Mouse (Mus musculus) T-helper 17 cell (primary cell): ENCODE measurements around the gene Pcca.

Source experiments
- in situ Hi-C, 2 experiments: fragments of 300-600 bp; cut with MboI, MseI; formaldehyde crosslinking; loops; 1 replicate in 1 of 2; 2 replicates in 1 of 2; pipeline ENCODE4 v1.15.1; 2025; ENCODE audit warnings: high pct_unique_total_duplicates in 2 of 2

Pcca gene

GRCm38 (mm10) chr14:122833666-122834065 lies 299.5 kb downstream of the Pcca start:
- in situ Hi-C loops = no loop called here

GRCm38 (mm10) chr14:122834753-122835152 lies 300.6 kb downstream of the Pcca start:
- in situ Hi-C loops = no loop called here

GRCm38 (mm10) chr14:122835487-122836190 lies 301.5 kb downstream of the Pcca start:
- in situ Hi-C loops = no loop called here

GRCm38 (mm10) chr14:122836221-122836620 lies 302.1 kb downstream of the Pcca start:
- in situ Hi-C loops = no loop called here

GRCm38 (mm10) chr14:122837018-122837417 lies 302.9 kb downstream of the Pcca start:
- in situ Hi-C loops = no loop called here

GRCm38 (mm10) chr14:122852506-122853057 lies 318.5 kb downstream of the Pcca start:
- in situ Hi-C loops = no loop called here

- in situ Hi-C loops = loop anchor here in 1 of 2 experiments (10.0 kb wide), 1 partner anchor 655 kb away; no protein-coding TSS in a partner anchor
These were observed 325.7 kb downstream of the Pcca start for GRCm38 (mm10) chr14:122859792-122860191.

GRCm38 (mm10) chr14:122862623-122863022 lies 328.5 kb downstream of the Pcca start:
- in situ Hi-C loops = loop anchor here in 1 of 2 experiments (10.0 kb wide), 1 partner anchor 658 kb away; no protein-coding TSS in a partner anchor

GRCm38 (mm10) chr14:122865462-122866129 lies 331.5 kb downstream of the Pcca start:
- in situ Hi-C loops = loop anchor here in 1 of 2 experiments (10.0 kb wide), 1 partner anchor 661 kb away; no protein-coding TSS in a partner anchor

- in situ Hi-C loops = loop anchor here in 1 of 2 experiments (10.0 kb wide), 1 partner anchor 663 kb away; no protein-coding TSS in a partner anchor
These were observed 333.6 kb downstream of the Pcca start for GRCm38 (mm10) chr14:122867531-122868285.

GRCm38 (mm10) chr14:122869831-122870230 lies 335.7 kb downstream of the Pcca start:
- in situ Hi-C loops = loop anchor here (10.0 kb wide), 3 partner anchors 365 to 665 kb away; no protein-coding TSS in a partner anchor

- in situ Hi-C loops = loop anchor here in 1 of 2 experiments (10.0 kb wide), 2 partner anchors 367 to 657 kb away; no protein-coding TSS in a partner anchor
These were observed 337.9 kb downstream of the Pcca start for GRCm38 (mm10) chr14:122871841-122872580.

- in situ Hi-C loops = loop anchor here in 1 of 2 experiments (10.0 kb wide), 2 partner anchors 368 to 658 kb away; no protein-coding TSS in a partner anchor
These were observed 338.5 kb downstream of the Pcca start for GRCm38 (mm10) chr14:122872612-122873011.

- in situ Hi-C loops = loop anchor here in 1 of 2 experiments (10.0 kb wide), 2 partner anchors 370 to 660 kb away; no protein-coding TSS in a partner anchor
These were observed 340.9 kb downstream of the Pcca start for GRCm38 (mm10) chr14:122875056-122875455.

GRCm38 (mm10) chr14:122875636-122876035 lies 341.5 kb downstream of the Pcca start:
- in situ Hi-C loops = loop anchor here in 1 of 2 experiments (10.0 kb wide), 2 partner anchors 371 to 661 kb away; no protein-coding TSS in a partner anchor

GRCm38 (mm10) chr14:122876163-122876562 lies 342.0 kb downstream of the Pcca start:
- in situ Hi-C loops = loop anchor here in 1 of 2 experiments (10.0 kb wide), 2 partner anchors 371 to 661 kb away; no protein-coding TSS in a partner anchor

- in situ Hi-C loops = loop anchor here in 1 of 2 experiments (10.0 kb wide), 2 partner anchors 372 to 662 kb away; no protein-coding TSS in a partner anchor
These were observed 342.6 kb downstream of the Pcca start for GRCm38 (mm10) chr14:122876723-122877122.

- in situ Hi-C loops = loop anchor here in 1 of 2 experiments (10.0 kb wide), 2 partner anchors 373 to 663 kb away; no protein-coding TSS in a partner anchor
These were observed 343.7 kb downstream of the Pcca start for GRCm38 (mm10) chr14:122877787-122878186.

GRCm38 (mm10) chr14:122880291-122880690 lies 346.2 kb downstream of the Pcca start:
- in situ Hi-C loops = loop anchor here in 1 of 2 experiments (10.0 kb wide), 1 partner anchor 235 kb away; no protein-coding TSS in a partner anchor

- in situ Hi-C loops = loop anchor here in 1 of 2 experiments (10.0 kb wide), 1 partner anchor 237 kb away; no protein-coding TSS in a partner anchor
These were observed 347.6 kb downstream of the Pcca start for GRCm38 (mm10) chr14:122881699-122882098.
